Comparison of ENCODE assay signal across 30 mouse cellular contexts in genomic region chr15:50053892-50054291, GRCm38 (mm10).
DNase-seq lines count a peak whose midpoint lies in the region; ATAC-seq and TF ChIP-seq lines count a peak whose summit lies in the region.
"Had no signal": no experiment of that assay in that cellular context is flagged by ENCODE, and none has a peak within 500 bp of the region (broad histone marks: within the 10 kb centered on the region; RNA-seq: fewer than 3 reads in every experiment).

No protein-coding gene starts in this region.

- peak; percentile 19; the same call in 1 of the 2 replicates for ATAC-seq in forebrain, embryonic 13.5 days
- ATAC-seq in forebrain, embryonic 16.5 days: no peak
- ATAC-seq in limb, embryonic 12.5 days (ENCODE audit: insufficient number of reproducible peaks, insufficient read depth, low FRiP score, low TSS enrichment, low read depth): peak; percentile 52; the same call in 1 of the 2 replicates
- no peak for ATAC-seq in limb, embryonic 14.5 days (ENCODE audit: low FRiP score, low read depth)
- ATAC-seq: hindbrain, postnatal 0 days; intestine, embryonic 15.5 days; midbrain, embryonic 16.5 days; Patski had no signal

- no peak for TF ChIP-seq CTCF in brain, embryonic 14.5 days (IDR thresholded peaks at IDR 0.05; ENCODE audit: borderline replicate concordance, extremely low read depth, insufficient read depth, insufficient read length)

- no peaks in the 10 kb centered on the region for H3K4me1 ChIP-seq in forebrain, embryonic 13.5 days
- H3K4me1 ChIP-seq in forebrain, embryonic 16.5 days (replicated peaks; ENCODE audit: control insufficient read depth, insufficient read depth, low read length): 0 out of 2 replicates have a peak, but pooled peaks cover 3% of the 10 kb centered on the region
- peaks cover 7% of the 10 kb centered on the region for H3K4me1 ChIP-seq in limb, embryonic 12.5 days (replicated peaks)
- H3K4me1 ChIP-seq in limb, embryonic 10.5 days: no peaks in the 10 kb centered on the region; the same call in 1 of the 2 replicates
- peaks cover 9% of the 10 kb centered on the region for H3K4me1 ChIP-seq in limb, embryonic 14.5 days (ENCODE audit: control insufficient read depth, insufficient read depth, low read length)
- H3K4me1 ChIP-seq: intestine, embryonic 15.5 days; liver, embryonic 13.5 days; midbrain, embryonic 10.5 days; neural tube, embryonic 13.5 days had no signal

- no peak overlapping the region for H3K9ac ChIP-seq in forebrain, embryonic 13.5 days
- H3K9ac ChIP-seq in forebrain, embryonic 16.5 days (replicated peaks; ENCODE audit: low read depth, low read length): no peak overlapping the region
- no peak overlapping the region for H3K9ac ChIP-seq in limb, embryonic 12.5 days (replicated peaks)
- H3K9ac ChIP-seq in limb, embryonic 14.5 days (ENCODE audit: low read depth, low read length, severe bottlenecking): no peak overlapping the region
- H3K9ac ChIP-seq: intestine, embryonic 15.5 days; liver, embryonic 13.5 days; neural tube, embryonic 13.5 days had no signal

- no peak overlapping the region for H3K4me3 ChIP-seq in forebrain, embryonic 13.5 days
- no peak overlapping the region for H3K4me3 ChIP-seq in forebrain, embryonic 16.5 days (replicated peaks; ENCODE audit: low read length)
- no peak overlapping the region for H3K4me3 ChIP-seq in limb, embryonic 12.5 days (replicated peaks)
- no peak overlapping the region for H3K4me3 ChIP-seq in limb, embryonic 10.5 days
- H3K4me3 ChIP-seq in limb, embryonic 14.5 days (replicated peaks; ENCODE audit: low read length): no peak overlapping the region
- H3K4me3 ChIP-seq: intestine, embryonic 15.5 days; liver, embryonic 13.5 days; midbrain, embryonic 10.5 days; myocyte; neural tube, embryonic 13.5 days had no signal

- 82% methylated on average over 6 of the region's 6 CpGs for WGBS in forebrain, embryonic 13.5 days
- WGBS in forebrain, embryonic 16.5 days: 78% methylated on average over 6 of the region's 6 CpGs
- WGBS in limb, embryonic 12.5 days: 54% methylated on average over 6 of the region's 6 CpGs
- WGBS in limb, embryonic 10.5 days: 92% methylated on average over 6 of the region's 6 CpGs
- 40% methylated on average over 6 of the region's 6 CpGs for WGBS in limb, embryonic 14.5 days

- no peaks in the 10 kb centered on the region for H3K9me3 ChIP-seq in forebrain, embryonic 13.5 days (replicated peaks)
- H3K9me3 ChIP-seq in forebrain, embryonic 16.5 days (ENCODE audit: control insufficient read depth, low read length): no peaks in the 10 kb centered on the region
- no peaks in the 10 kb centered on the region for H3K9me3 ChIP-seq in limb, embryonic 12.5 days
- H3K9me3 ChIP-seq in limb, embryonic 10.5 days (replicated peaks): no peaks in the 10 kb centered on the region
- H3K9me3 ChIP-seq in limb, embryonic 14.5 days (ENCODE audit: control insufficient read depth, low read length): no peaks in the 10 kb centered on the region
- H3K9me3 ChIP-seq: intestine, embryonic 15.5 days; liver, embryonic 13.5 days; midbrain, embryonic 10.5 days; neural tube, embryonic 13.5 days had no signal

- TF ChIP-seq POLR2A in brain, embryonic 14.5 days (IDR thresholded peaks at IDR 0.05; ENCODE audit: borderline replicate concordance, extremely low read depth, insufficient read depth, insufficient read length, poor library complexity, severe bottlenecking): no peak
- no peak for TF ChIP-seq POLR2A in limb, embryonic 14.5 days (IDR thresholded peaks at IDR 0.05; ENCODE audit: borderline replicate concordance, extremely low read depth, insufficient read depth, insufficient read length)

- no peaks in the 10 kb centered on the region for H3K36me3 ChIP-seq in forebrain, embryonic 13.5 days (ENCODE audit: poor library complexity, severe bottlenecking)
- no peaks in the 10 kb centered on the region for H3K36me3 ChIP-seq in forebrain, embryonic 16.5 days (ENCODE audit: control insufficient read depth, insufficient read depth)
- no peaks in the 10 kb centered on the region for H3K36me3 ChIP-seq in limb, embryonic 12.5 days
- no peaks in the 10 kb centered on the region for H3K36me3 ChIP-seq in limb, embryonic 10.5 days
- no peaks in the 10 kb centered on the region for H3K36me3 ChIP-seq in limb, embryonic 14.5 days (ENCODE audit: control insufficient read depth, insufficient read depth, low read length)
- H3K36me3 ChIP-seq: intestine, embryonic 15.5 days; liver, embryonic 13.5 days; midbrain, embryonic 10.5 days; neural tube, embryonic 13.5 days had no signal

- DNase-seq in limb, embryonic 10.5 days (ENCODE audit: low spot score): no peak
- peak; percentile 20 for DNase-seq in brain, embryonic 14.5 days (ENCODE audit: low read depth)
- DNase-seq in limb, embryonic 14.5 days (ENCODE audit: low spot score): peak; percentile 53
- no peak for DNase-seq in cerebellum, adult 8-10 months
- DNase-seq in layer of hippocampus, adult 11-12 months (ENCODE audit: low spot score): no peak
- DNase-seq: adrenal gland, postnatal 10 days; cerebellum, adult 11 months; cerebellum, adult 9-11 months; gastrocnemius, postnatal 25 days; heart, adult 18-20 months; heart, postnatal 4 days; kidney, adult 8-10 months; kidney, postnatal 4 days; liver, embryonic 13.5 days; lung, adult 2 months; lung, postnatal 14 days; retina, postnatal 1 day; right cerebral cortex, postnatal 14 days had no signal

- no peak overlapping the region for H3K27ac ChIP-seq in forebrain, embryonic 13.5 days
- no peak overlapping the region for H3K27ac ChIP-seq in forebrain, embryonic 16.5 days (ENCODE audit: low read length)
- peak overlapping the region; percentile 62 for H3K27ac ChIP-seq in limb, embryonic 12.5 days
- H3K27ac ChIP-seq in limb, embryonic 10.5 days: no peak overlapping the region
- H3K27ac ChIP-seq in limb, embryonic 14.5 days (replicated peaks; ENCODE audit: low read depth, low read length): no peak overlapping the region
- H3K27ac ChIP-seq: hindbrain, postnatal 0 days; intestine, embryonic 15.5 days; kidney, postnatal 0 days; liver, embryonic 13.5 days; midbrain, embryonic 10.5 days; neural tube, embryonic 13.5 days had no signal

- no peaks in the 10 kb centered on the region for H3K27me3 ChIP-seq in forebrain, embryonic 13.5 days
- H3K27me3 ChIP-seq in forebrain, embryonic 16.5 days (replicated peaks; ENCODE audit: control insufficient read depth, insufficient read depth, low read length): no peaks in the 10 kb centered on the region
- H3K27me3 ChIP-seq in limb, embryonic 12.5 days: no peaks in the 10 kb centered on the region
- no peaks in the 10 kb centered on the region for H3K27me3 ChIP-seq in limb, embryonic 10.5 days (ENCODE audit: low read depth, poor library complexity, severe bottlenecking)
- no peaks in the 10 kb centered on the region for H3K27me3 ChIP-seq in limb, embryonic 14.5 days (ENCODE audit: control insufficient read depth, insufficient read depth, low read length)
- H3K27me3 ChIP-seq: intestine, embryonic 15.5 days; liver, embryonic 13.5 days; neural tube, embryonic 13.5 days had no signal

- H3K4me2 ChIP-seq in forebrain, embryonic 13.5 days: no peak overlapping the region
- no peak overlapping the region for H3K4me2 ChIP-seq in forebrain, embryonic 16.5 days (ENCODE audit: low read length)
- no peak overlapping the region for H3K4me2 ChIP-seq in limb, embryonic 12.5 days
- H3K4me2 ChIP-seq in limb, embryonic 14.5 days (replicated peaks; ENCODE audit: low read depth, low read length, severe bottlenecking): no peak overlapping the region
- H3K4me2 ChIP-seq: heart, embryonic 11.5 days; intestine, embryonic 15.5 days; liver, embryonic 13.5 days; neural tube, embryonic 13.5 days had no signal

Comparison
In these comparisons a context has a peak if more than half of its experiments do, and no peak if none do; other contexts are left out.
1. ATAC-seq: peak in forebrain, embryonic 13.5 days (single experiment) and limb, embryonic 12.5 days (single experiment); none in forebrain, embryonic 16.5 days (single experiment) and limb, embryonic 14.5 days (single experiment).
2. DNase-seq: peak in brain, embryonic 14.5 days (single experiment) and limb, embryonic 14.5 days (single experiment); none in limb, embryonic 10.5 days (single experiment), cerebellum, adult 8-10 months (single experiment) and layer of hippocampus, adult 11-12 months (single experiment).